Mouse (Mus musculus) hindbrain, postnatal 0 days (tissue): ENCODE results near the gene Gnao1. TPM values are rescaled to one million over a fixed set of nuclear protein-coding genes. Genes with fewer than 3 reads are reported as not detected.
A peak's percentile ranks its signal among the peaks of the same experiment; 100 is the strongest.

ENCODE experiments used
- ATAC-seq: fragments of 200-750 bp; cut with Nextera tagmentation; 2 replicates; pipeline ENCODE4 v1.8.0; 2017; ENCODE audit warnings: mild to moderate bottlenecking, moderate TSS enrichment, moderate library complexity
- DNase-seq: peaks from one replicate; pipeline ENCODE4 v3.0.0-alpha.2; 2015; ENCODE audit warnings: low spot score
- H3K27ac ChIP-seq: fragments of 300-500 bp; sonication (generic); 2 replicates; pipeline ENCODE4 v1.5.1; 2014; ENCODE audit warnings: mild to moderate bottlenecking
- H3K27me3 ChIP-seq: fragments of 300-500 bp; sonication (generic); 2 replicates; pipeline ENCODE4 v1.6.1; 2014; ENCODE audit warnings: low read length, mixed read lengths; ENCODE audit not compliant: insufficient read depth
- H3K36me3 ChIP-seq: fragments of 300-500 bp; sonication (generic); 2 replicates; pipeline ENCODE4 v1.6.1; 2014; ENCODE audit warnings: low read length, mixed read lengths; ENCODE audit not compliant: insufficient read depth
- H3K4me1 ChIP-seq: fragments of 300-500 bp; sonication (generic); 2 replicates; pipeline ENCODE4 v1.6.1; 2014; ENCODE audit warnings: antibody characterized with exemption, low read length, mixed read lengths; ENCODE audit not compliant: insufficient read depth
- H3K4me2 ChIP-seq: fragments of 300-500 bp; sonication (generic); 2 replicates; pipeline ENCODE4 v1.6.1; 2014; ENCODE audit warnings: low read depth, mild to moderate bottlenecking, low read length, moderate library complexity, mixed read lengths
- H3K4me3 ChIP-seq: fragments of 300-500 bp; sonication (generic); 2 replicates; pipeline ENCODE4 v1.5.1; 2014; ENCODE audit warnings: low read length
- H3K9ac ChIP-seq: fragments of 300-500 bp; sonication (generic); replicated peaks from 2 replicates; pipeline ENCODE4 v1.6.1; 2014; ENCODE audit warnings: mild to moderate bottlenecking, low read length, moderate library complexity, mixed read lengths
- H3K9me3 ChIP-seq: fragments of 300-500 bp; sonication (generic); 2 replicates; pipeline ENCODE4 v1.6.1; 2016; ENCODE audit warnings: low read length, mixed read lengths
- CTCF ChIP-seq: IDR thresholded peaks from 2 replicates; pipeline ENCODE4 v1.5.1; 2016; ENCODE audit warnings: antibody characterized with exemption, control low read depth, low read depth
- WGBS: fragments of 180-500 bp; shearing (Covaris S2); extraction: QIAGEN DNeasy Blood & Tissue Kit; methylation state at CpG from one replicate; pipeline ENCODE4 v1.1.7; 2014; 5-methylcytosine and 5-hydroxymethylcytosine counted together
- polyA plus RNA-seq: library from polyadenylated mRNA; unstranded; fragments of >200 nt; fragmentation: Nextera tagmentation; extraction: Ambion mirVana; gene quantifications from 2 replicates; pipeline ENCODE4 v1.2.1, GENCODE M21; 2015
- total RNA-seq: library from RNA; depleted of rRNA; stranded (reverse); fragments of >200 nt; gene quantifications from 2 replicates; pipeline ENCODE4 v1.2.3, GENCODE M21; 2014

Gnao1 gene
- total and polyA plus RNA-seq, 2 experiments from 2014 or later = 244 to 291 TPM

DNA sequence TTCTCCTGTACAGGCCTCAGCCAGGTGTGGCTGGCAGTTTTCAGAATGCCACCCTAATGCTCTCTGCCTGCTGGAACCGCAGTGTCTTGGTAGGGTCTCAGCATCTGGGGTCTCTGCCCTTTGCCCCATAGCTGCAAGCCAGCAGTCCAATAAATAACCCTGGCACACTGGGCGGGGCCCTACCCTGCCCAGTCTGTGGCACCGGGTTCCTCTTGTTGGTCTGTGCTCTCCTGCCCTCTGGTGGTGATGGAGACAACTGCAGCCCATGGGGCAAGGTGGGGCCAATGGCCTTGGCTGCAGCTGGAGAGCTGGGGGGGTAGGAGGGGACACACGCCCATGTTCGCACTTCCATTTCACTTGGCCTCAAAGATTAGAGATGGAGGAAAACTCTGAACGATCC lies 123.1 kb downstream of the Gnao1 start:
- TF ChIP-seq CTCF = peak; percentile 97
- Histone ChIP-seq H3K36me3 (no peaks in the 10 kb centered on the region), H3K9me3 (no peaks in the 10 kb centered on the region), H3K4me3 (no peak overlapping the region), H3K9ac (no peak overlapping the region), H3K4me2 (no peak overlapping the region), H3K27me3 (no peaks in the 10 kb centered on the region), H3K27ac (no peak overlapping the region), H3K4me1 (no peaks in the 10 kb centered on the region)
- ATAC-seq = peak; percentile 80
- DNase-seq = peak; percentile 82
- WGBS = 16% methylated on average over 6 of the region's 6 CpGs

DNA sequence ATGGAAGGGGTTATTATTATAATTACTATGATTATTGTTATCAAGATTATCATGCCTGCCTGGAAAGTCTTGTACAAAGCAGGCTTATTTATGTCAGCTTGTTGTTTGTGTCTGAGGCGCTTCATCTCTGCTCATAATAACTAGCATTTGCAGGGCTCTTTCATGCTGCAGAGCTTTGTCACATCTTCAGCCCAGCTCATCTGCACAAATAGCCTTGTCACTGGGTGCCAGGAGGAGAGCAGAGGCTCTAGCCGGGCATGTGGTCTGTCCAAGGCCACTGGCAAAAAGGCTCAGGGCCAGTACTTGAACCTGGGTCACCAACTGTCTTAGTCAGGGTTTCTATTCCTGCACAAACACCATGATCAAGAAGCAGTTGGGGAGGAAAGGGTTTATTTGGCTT lies 123.5 kb downstream of the Gnao1 start:
- ATAC-seq = no peak
- H3K27me3 ChIP-seq = no peaks in the 10 kb centered on the region
- no peak for DNase-seq
- no peak for TF ChIP-seq CTCF
- H3K9me3 ChIP-seq = no peaks in the 10 kb centered on the region
- no peak overlapping the region for H3K9ac ChIP-seq
- H3K4me1 ChIP-seq = no peaks in the 10 kb centered on the region
- H3K36me3 ChIP-seq = no peaks in the 10 kb centered on the region
- 83% methylated on average over 2 of the region's 2 CpGs for whole genome bisulfite sequencing
- H3K4me3 ChIP-seq = no peak overlapping the region
- no peak overlapping the region for H3K4me2 ChIP-seq
- H3K27ac ChIP-seq = no peak overlapping the region

- no peaks in the 10 kb centered on the region for H3K4me1 ChIP-seq
- H3K27me3 ChIP-seq = no peaks in the 10 kb centered on the region
- H3K27ac ChIP-seq = no peak overlapping the region
- no peak for TF ChIP-seq CTCF
- 82% methylated on average over 3 of the region's 3 CpGs for WGBS
- no peak overlapping the region for H3K4me2 ChIP-seq
- H3K9ac ChIP-seq = no peak overlapping the region
- DNase-seq = no peak
- H3K9me3 ChIP-seq = no peaks in the 10 kb centered on the region
- no peak overlapping the region for H3K4me3 ChIP-seq
- no peaks in the 10 kb centered on the region; the same call in 1 of the 2 replicates for H3K36me3 ChIP-seq
- no peak for ATAC-seq
Measured at GRCm38 (mm10) chr8:93938193-93938592, 128.4 kb downstream of the Gnao1 start.

GRCm38 (mm10) chr8:93940542-93941423 lies 131.0 kb downstream of the Gnao1 start:
- WGBS = 71% methylated on average over 11 of the region's 11 CpGs
- Histone ChIP-seq H3K4me1 (no peaks in the 10 kb centered on the region), H3K4me2 (no peak overlapping the region), H3K9me3 (no peaks in the 10 kb centered on the region), H3K36me3 (no peaks in the 10 kb centered on the region; the same call in 1 of the 2 replicates), H3K27ac (no peak overlapping the region), H3K9ac (no peak overlapping the region), H3K27me3 (no peaks in the 10 kb centered on the region), H3K4me3 (no peak overlapping the region)
- no peak for DNase-seq
- ATAC-seq = no peak
- no peak for TF ChIP-seq CTCF

GRCm38 (mm10) chr8:93941636-93942054 lies 131.9 kb downstream of the Gnao1 start:
- DNase-seq (no peak), ATAC-seq (peak; percentile 30; the same call in 1 of the 2 replicates)
- no peak overlapping the region for H3K9ac ChIP-seq
- H3K4me2 ChIP-seq = no peak overlapping the region
- no peaks in the 10 kb centered on the region for H3K4me1 ChIP-seq
- no peak overlapping the region for H3K27ac ChIP-seq
- H3K4me3 ChIP-seq = no peak overlapping the region
- peaks cover 5% of the 10 kb centered on the region; the same call in 1 of the 2 replicates for H3K36me3 ChIP-seq
- H3K27me3 ChIP-seq = no peaks in the 10 kb centered on the region
- H3K9me3 ChIP-seq = no peaks in the 10 kb centered on the region
- peak; percentile 38 for TF ChIP-seq CTCF
- 57% methylated on average over 4 of the region's 4 CpGs for WGBS

- no peak overlapping the region for H3K4me2 ChIP-seq
- H3K4me1 ChIP-seq = no peaks in the 10 kb centered on the region
- H3K36me3 ChIP-seq = peaks cover 34% of the 10 kb centered on the region
- ATAC-seq (no peak), DNase-seq (no peak)
- no peak overlapping the region for H3K27ac ChIP-seq
- no peak overlapping the region for H3K9ac ChIP-seq
- 74% methylated on average over 4 of the region's 4 CpGs for WGBS
- H3K27me3 ChIP-seq = no peaks in the 10 kb centered on the region
- H3K9me3 ChIP-seq = no peaks in the 10 kb centered on the region
- H3K4me3 ChIP-seq = no peak overlapping the region
- TF ChIP-seq CTCF = no peak
Measured at GRCm38 (mm10) chr8:93945781-93946180, 136.0 kb downstream of the Gnao1 start.

GRCm38 (mm10) chr8:93946397-93946796 lies 136.6 kb downstream of the Gnao1 start:
- H3K9me3 ChIP-seq = no peaks in the 10 kb centered on the region

More at GRCm38 (mm10) chr8:93946397-93946796, 136.6 kb downstream of the Gnao1 start:
- WGBS = 100% methylated on average over 1 of the region's 1 CpGs
- Histone ChIP-seq H3K27me3 (no peaks in the 10 kb centered on the region), H3K36me3 (peaks cover 40% of the 10 kb centered on the region), H3K4me1 (no peaks in the 10 kb centered on the region), H3K27ac (no peak overlapping the region), H3K9ac (no peak overlapping the region), H3K4me3 (no peak overlapping the region), H3K4me2 (no peak overlapping the region)
- no peak for DNase-seq
- ATAC-seq = no peak
- TF ChIP-seq CTCF = no peak
